In the genomic region with DNA sequence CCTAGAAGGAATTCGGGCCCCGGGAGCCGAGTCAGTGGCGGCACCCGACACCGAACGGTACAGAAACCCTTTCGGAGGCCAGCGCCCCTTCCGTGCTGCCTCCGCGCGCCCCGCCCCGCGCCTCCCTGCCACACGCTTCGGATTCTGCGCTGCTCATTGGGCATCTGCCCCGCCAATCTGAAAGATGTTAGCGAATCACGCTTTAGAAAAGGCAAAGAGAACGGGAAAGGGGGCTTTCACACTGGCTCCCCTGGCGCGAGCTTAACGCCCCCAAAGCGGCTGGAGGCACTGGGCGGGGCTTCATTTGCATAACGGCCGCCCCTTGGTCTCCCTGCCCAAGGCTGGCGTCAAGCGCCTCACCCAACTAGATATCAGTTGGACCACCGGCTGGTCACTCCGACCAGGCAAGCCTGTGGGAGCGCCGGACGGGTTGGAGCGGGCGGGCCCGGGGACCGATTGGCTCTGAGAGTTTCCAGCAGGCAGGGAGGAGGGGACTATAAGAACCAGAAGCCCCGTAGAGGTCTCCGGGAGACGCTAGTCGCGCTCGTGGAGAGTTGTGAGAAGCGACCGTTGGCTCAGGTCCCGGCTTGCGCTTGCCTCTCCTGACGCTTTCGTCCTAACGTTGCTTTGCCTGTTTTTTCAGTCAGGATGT, we compare ENCODE assay signal across 7 mouse cellular contexts. TPM values are rescaled to one million over a fixed set of nuclear protein-coding genes. Genes with fewer than 3 reads are reported as not detected.
A peak's percentile ranks its signal among the peaks of the same experiment; 100 is the strongest.
DNase-seq lines count a peak whose midpoint lies in the region; ATAC-seq lines count a peak whose summit lies in the region.

A gene (plus strand): TSS at position 291 of the 652 bp plus-strand sequence.

- no peaks in the 10 kb centered on the region for H3K36me3 ChIP-seq in intestine, embryonic 16.5 days (ENCODE audit: control insufficient read depth, insufficient read depth, low read length)
- H3K36me3 ChIP-seq in midbrain, embryonic 11.5 days (ENCODE audit: control insufficient read depth, insufficient read depth, low read length): no peaks in the 10 kb centered on the region

- H3K27me3 ChIP-seq in intestine, embryonic 16.5 days (replicated peaks; ENCODE audit: control insufficient read depth, insufficient read depth, low read length): peaks cover 27% of the 10 kb centered on the region
- H3K27me3 ChIP-seq in midbrain, embryonic 11.5 days (ENCODE audit: control insufficient read depth, insufficient read depth, low read length): peaks cover 40% of the 10 kb centered on the region

- H3K27ac ChIP-seq in intestine, embryonic 16.5 days (ENCODE audit: low read length): peak within 1 kb of the TSS; percentile 95
- H3K27ac ChIP-seq in midbrain, embryonic 11.5 days (ENCODE audit: low read depth, low read length): peak within 1 kb of the TSS; percentile 75

- H3K4me1 ChIP-seq in intestine, embryonic 16.5 days (ENCODE audit: control insufficient read depth, insufficient read depth, low read length): peaks cover 21% of the 10 kb centered on the region
- H3K4me1 ChIP-seq in midbrain, embryonic 11.5 days (ENCODE audit: control insufficient read depth, insufficient read depth, low read length): peaks cover 17% of the 10 kb centered on the region

- H3K9me3 ChIP-seq in intestine, embryonic 16.5 days (ENCODE audit: control insufficient read depth, low read length): no peaks in the 10 kb centered on the region
- no peaks in the 10 kb centered on the region for H3K9me3 ChIP-seq in midbrain, embryonic 11.5 days (ENCODE audit: control insufficient read depth, low read length)

- H3K9ac ChIP-seq in intestine, embryonic 16.5 days (ENCODE audit: low read depth, low read length): peak within 1 kb of the TSS; percentile 79
- peak within 1 kb of the TSS; percentile 74 for H3K9ac ChIP-seq in midbrain, embryonic 11.5 days (ENCODE audit: low read length)

- peak within 1 kb of the TSS; percentile 78 for H3K4me3 ChIP-seq in intestine, embryonic 16.5 days (ENCODE audit: low read length)
- peak within 1 kb of the TSS; percentile 68 for H3K4me3 ChIP-seq in midbrain, embryonic 11.5 days (ENCODE audit: low read depth, low read length)

- peak; percentile 97 for ATAC-seq in intestine, embryonic 16.5 days
- ATAC-seq in midbrain, embryonic 11.5 days (ENCODE audit: low FRiP score): peak; percentile 97

- intact Hi-C loops in left cerebral cortex, postnatal 36 days (cut with DNase I): loop anchor here (1.0 to 2.0 kb wide), 3 partner anchors 34 to 69 kb away; a partner anchor contains a TSS

- WGBS in intestine, embryonic 16.5 days: under 1% methylated on average over 54 of the region's 54 CpGs
- WGBS in midbrain, embryonic 11.5 days: 0% methylated on average over 54 of the region's 54 CpGs

- peak within 1 kb of the TSS; percentile 93 for H3K4me2 ChIP-seq in intestine, embryonic 16.5 days (ENCODE audit: low read depth, low read length)
- H3K4me2 ChIP-seq in midbrain, embryonic 11.5 days: peak within 1 kb of the TSS; percentile 83

- DNase-seq in adrenal gland, adult 8-10 months: peak; percentile 100
- DNase-seq in embryo, embryonic 9.5 days (ENCODE audit: extremely low spot score): peak; percentile 99
- DNase-seq in gastrocnemius, postnatal 4 days (ENCODE audit: low spot score in 2 of 2): peak; percentile 97 to 100
- peak; percentile 100 for DNase-seq in left cerebral cortex, postnatal 36 days (ENCODE audit: low spot score in 2 of 2)
- peak; percentile 100 for DNase-seq in midbrain, embryonic 11.5 days (ENCODE audit: low spot score, missing footprints)
- peak; percentile 99 for DNase-seq in skeletal muscle tissue, adult 2 months (ENCODE audit: low read depth, low spot score)

RNA-seq across cellular contexts. Expression of the gene that starts here (rescaled TPM):
- total RNA-seq in adrenal gland, adult 8-10 months (2022): 10 to 100 TPM; 19.1 to 25.6 (median 22.9) TPM
- total RNA-seq in gastrocnemius, postnatal 4 days (2021): 1 to 10 TPM; 6.0 to 6.7 TPM
- 11.6 and 12.5 TPM in 2 replicates for polyA plus RNA-seq in intestine, embryonic 16.5 days (2015; fragmentation: Nextera tagmentation; extraction: Ambion mirVana)
- 10 to 100 TPM; 62.5 to 67.5 TPM for total RNA-seq in left cerebral cortex, postnatal 36 days (2021)
- 5.1 and 7.0 TPM in 2 replicates for polyA plus RNA-seq in midbrain, embryonic 11.5 days (2014; fragmentation: Nextera tagmentation; extraction: Ambion mirVana)

Comparison
In these comparisons a context has a peak if more than half of its experiments do, and no peak if none do; other contexts are left out.
1. Peak in every context shown above with its lines: DNase-seq, ATAC-seq, H3K4me3 ChIP-seq and H3K27ac ChIP-seq.